Mouse (Mus musculus) lung, postnatal 36 days (tissue): Measurements from ENCODE around the gene Tstd2.

ENCODE experiments used
- DNase-seq: peaks from one replicate; pipeline ENCODE4 v3.0.0; 2022; ENCODE audit warnings: mixed read lengths

Gene Tstd2

DNA sequence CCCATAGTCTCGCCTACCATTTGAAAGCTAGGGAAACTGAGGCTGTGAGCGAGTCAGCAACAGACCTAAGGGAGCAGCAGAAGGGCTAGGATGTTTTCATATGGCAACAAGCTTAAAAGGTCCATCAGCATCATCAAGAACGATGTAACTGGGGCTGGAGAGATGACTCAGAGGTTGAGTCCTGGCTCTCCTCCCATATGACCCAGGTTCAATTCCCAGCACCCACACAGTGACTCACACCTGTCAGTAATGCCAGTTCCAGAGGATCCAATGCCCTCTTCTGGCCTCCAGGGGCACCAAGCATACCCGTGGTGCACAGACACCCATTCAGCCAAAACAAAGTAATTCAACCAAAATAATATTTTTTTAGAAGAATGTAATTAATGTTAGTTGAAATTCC is 58.2 kb downstream of the Tstd2 start:
- DNase-seq = no peak

DNA sequence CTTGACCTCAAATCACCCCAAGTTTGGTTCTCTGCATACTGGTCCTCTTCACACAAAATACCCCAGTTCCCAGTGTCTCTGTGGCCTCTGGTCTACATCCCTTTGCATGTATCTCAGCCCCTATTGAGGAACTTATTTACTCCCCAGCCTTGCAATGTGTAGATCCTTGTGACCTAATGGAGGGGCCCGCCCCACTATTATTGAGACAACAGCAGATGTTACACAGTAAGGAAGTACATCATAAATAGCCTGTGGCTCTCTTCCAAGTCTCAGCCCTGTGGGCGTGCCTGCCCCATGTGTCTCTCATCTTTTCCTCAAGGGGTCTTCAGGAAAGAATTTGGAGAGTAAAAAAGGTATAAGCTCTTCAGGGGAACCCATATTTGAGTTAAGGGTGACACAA is 61.6 kb downstream of the Tstd2 start:
- no peak for DNase-seq

DNA sequence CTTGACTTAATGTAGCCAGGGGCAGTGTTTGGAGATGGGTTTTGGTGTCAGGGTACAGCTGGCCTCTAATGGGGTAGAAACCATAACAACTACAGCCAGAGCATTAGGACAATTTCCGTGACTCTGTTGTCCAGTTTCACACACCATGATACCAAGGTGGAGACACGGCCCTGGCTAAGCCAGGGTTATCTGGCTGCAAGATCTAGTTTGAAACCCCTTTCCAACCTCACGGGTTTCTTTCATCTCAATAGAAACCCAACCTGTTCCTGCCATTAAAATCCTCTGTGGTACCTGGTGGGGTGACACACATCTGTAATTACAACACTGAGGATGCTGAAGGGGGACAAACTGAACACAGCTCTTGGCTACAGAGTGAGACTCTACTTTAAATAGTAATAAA is 62.8 kb downstream of the Tstd2 start:
- DNase-seq = no peak

DNA sequence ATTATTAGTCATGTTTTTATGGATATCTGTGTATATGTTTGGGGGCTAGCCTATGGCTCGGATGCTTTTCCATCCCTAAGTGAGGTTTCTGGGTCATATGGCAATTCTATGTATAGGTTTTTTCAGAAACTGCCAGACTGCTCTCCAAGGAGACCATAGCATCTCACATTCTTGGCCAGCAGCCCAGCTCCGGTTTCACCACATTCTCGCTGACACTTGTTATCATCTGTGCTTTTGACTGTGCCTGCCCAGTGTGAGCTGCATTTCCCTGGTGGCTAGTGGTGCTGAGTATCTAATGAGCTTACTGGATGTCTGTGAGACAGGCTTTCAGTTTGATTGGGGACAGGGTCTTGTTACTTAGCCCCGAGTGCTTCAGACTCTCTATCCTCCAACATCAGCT is 64.8 kb downstream of the Tstd2 start:
- no peak for DNase-seq

DNA sequence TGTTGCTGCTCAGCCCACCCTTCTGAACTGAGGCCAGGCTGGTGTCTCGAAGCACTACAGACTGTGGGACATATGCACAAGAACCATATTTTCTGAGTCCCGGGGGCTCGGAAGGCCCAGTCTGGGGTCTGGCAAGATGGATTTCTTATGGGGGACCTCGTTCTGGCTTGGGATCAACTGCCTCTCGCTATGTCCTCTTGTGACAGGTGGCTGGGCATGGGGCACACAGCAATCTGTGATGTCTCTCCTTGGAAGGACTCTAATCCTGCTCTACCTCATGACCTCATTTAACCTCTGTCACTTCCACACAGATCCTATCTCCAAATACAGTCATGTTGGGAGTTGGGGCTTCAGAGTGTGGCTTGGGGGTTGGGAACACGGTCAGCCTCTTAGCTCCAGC is 65.9 kb downstream of the Tstd2 start:
- no peak for DNase-seq

DNA sequence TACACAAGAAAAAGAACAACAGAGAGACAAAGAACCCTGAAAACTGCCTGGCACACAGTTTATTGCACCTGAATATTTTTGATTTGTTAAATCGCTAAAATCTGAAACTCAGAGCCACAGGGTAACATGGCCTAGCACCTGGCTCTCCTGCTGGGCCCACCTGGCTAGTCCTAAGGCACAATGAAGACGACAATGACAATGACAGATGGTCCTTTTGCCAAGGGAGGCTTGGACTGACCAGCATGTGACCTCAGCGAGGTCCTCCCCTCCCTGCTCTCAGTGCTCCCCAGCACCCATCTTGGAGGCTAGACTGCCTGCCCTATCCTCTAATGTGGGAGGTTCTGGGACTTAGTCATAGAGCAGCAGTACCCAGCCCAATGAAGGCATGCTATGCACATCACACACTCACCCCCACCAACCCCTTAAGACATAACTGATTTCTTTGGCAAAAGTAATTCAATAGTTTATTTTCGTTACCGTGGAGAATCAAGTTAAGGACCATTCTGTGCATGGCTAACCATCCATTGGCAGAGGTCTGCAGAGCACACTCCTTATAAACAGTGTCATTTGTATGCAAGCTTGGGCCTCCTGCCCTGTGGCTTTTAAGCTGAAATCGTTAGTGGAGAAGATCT is 68.5 kb downstream of the Tstd2 start:
- DNase-seq = no peak

DNA sequence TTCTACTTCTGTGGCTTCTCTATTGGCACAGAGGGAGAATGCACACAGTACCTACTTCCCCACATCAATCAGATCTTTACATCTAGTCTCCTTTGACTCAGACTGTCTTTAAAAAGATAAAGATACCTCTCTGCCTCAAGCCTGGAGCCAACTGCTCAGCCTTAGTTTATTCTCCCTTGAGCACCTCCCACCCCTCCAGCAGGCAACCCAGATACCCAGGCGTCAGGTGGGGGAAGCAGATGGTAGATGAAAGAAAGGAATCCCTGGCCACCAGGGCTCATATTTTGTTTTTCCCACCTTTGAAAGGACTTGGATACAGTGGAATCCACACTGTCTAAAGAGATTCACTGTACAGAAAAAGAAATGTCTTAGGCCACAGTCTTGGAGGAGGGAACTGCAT is 69.9 kb downstream of the Tstd2 start:
- no peak for DNase-seq

DNA sequence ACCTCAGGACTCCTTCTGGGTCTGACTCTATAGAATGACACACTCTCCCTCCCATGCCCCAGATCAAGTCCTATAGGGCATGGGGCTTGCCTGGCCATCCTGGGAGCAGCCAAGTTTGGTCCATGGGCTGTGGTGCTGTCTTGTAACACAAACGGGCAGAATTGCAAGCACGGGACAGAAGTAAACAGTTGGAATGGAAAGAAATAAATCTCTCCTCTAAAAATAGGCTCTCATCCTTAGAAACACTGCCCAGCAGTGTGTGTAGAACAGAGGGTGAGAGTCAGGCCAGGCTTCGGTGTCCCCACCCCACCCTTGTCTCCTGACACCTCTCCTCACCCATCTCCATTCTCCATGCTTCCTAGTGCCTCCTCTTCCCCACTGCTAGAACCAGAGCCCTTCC is 70.4 kb downstream of the Tstd2 start:
- no peak for DNase-seq

DNA sequence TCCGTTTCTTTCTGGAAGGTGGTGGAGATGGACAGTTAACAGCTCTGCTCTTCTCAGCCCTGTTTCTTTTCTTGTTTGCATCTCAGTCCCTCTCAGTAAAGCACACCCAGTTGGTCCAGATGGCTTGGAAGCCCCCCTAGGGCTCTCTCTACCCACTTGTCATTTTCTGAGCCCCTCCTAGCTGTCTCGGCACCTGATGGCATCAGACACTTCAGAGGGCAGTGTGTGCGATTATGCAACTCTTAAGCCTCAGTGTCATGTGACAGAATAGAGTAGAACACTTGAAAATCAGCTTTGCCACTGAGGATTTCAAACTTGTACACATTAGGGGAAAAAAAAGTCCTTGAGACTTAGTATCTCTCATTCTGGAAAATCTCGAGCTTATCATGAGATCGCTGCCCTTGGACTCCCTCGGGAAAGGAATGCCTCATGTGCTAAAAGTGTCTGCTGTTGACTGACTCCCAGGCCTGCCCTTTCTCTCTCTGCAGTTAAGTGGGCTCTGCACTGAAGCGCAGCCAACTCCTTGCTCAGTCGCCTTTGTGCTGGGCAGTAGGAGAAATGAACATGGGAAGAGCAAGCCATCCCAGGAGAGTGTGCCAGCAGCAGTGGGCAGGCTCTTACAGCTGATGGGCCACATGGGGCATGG is 72.7 kb downstream of the Tstd2 start:
- peak; percentile 79 for DNase-seq

DNA sequence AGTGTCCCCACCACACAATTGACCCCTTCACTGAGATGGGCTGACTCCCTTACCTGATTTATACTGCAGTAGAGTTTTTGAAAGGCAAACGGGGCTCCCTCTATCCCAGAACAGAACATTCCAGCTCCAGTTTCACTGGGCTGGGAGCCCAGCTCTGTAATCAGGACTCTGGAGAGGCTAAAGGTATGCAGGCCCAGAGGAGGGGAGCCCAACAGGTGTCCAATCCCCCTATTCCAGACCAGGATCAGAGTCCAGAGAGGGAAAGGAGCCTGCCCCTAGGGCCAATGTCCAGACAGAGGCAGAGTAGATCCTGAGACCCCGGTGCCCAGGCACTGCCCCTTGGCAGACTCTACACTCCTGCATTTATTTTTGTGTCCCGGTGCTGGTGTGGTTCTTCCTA is 73.5 kb downstream of the Tstd2 start:
- DNase-seq = peak; percentile 65
